Mouse (Mus musculus): Measurements from ENCODE around the gene Cd164l2.
A peak's percentile ranks its signal among the peaks of the same experiment; 100 is the strongest.

GRCm38 (mm10) chr4:133251214-133251613 lies 39.3 kb downstream of the Cd164l2 start:
- TF ChIP-seq POLR2A (IDR thresholded peaks at IDR 0.05; ENCODE audit: insufficient read depth, low read length) = no peak
- TF ChIP-seq CTCF (IDR thresholded peaks at IDR 0.05; ENCODE audit: low read depth, low read length) = peak; percentile 0
- TF ChIP-seq EP300 (IDR thresholded peaks at IDR 0.05; ENCODE audit: insufficient read depth, low read depth, low read length) = no peak

Data from ES-Bruce4 (cell line).